Mouse (Mus musculus) stomach, embryonic 16.5 days (tissue): ENCODE data around the gene Rora. TPM values are rescaled to one million over a fixed set of nuclear protein-coding genes. Genes with fewer than 3 reads are reported as not detected.

Source experiments
- ATAC-seq: fragments of 200-750 bp; cut with Nextera tagmentation; 2 replicates; pipeline ENCODE4 v1.8.0; 2017; ENCODE audit warnings: moderate number of reproducible peaks, moderate TSS enrichment; ENCODE audit not compliant: insufficient read depth, low FRiP score
- H3K27ac ChIP-seq: fragments of 300-500 bp; sonication (generic); 2 replicates; pipeline ENCODE4 v1.5.1; 2014; ENCODE audit warnings: low read length
- H3K27me3 ChIP-seq: fragments of 300-500 bp; sonication (generic); 2 replicates; pipeline ENCODE4 v1.6.1; 2014; ENCODE audit warnings: low read length, control low read depth, mixed read lengths; ENCODE audit not compliant: control insufficient read depth, insufficient read depth
- H3K36me3 ChIP-seq: fragments of 300-500 bp; sonication (generic); 2 replicates; pipeline ENCODE4 v1.6.1; 2014; ENCODE audit warnings: low read length; ENCODE audit not compliant: control insufficient read depth, insufficient read depth
- H3K4me1 ChIP-seq: fragments of 300-500 bp; sonication (generic); 2 replicates; pipeline ENCODE4 v1.6.1; 2014; ENCODE audit warnings: low read length, control low read depth, mixed read lengths; ENCODE audit not compliant: control insufficient read depth, insufficient read depth
- H3K4me2 ChIP-seq: fragments of 300-500 bp; sonication (generic); 2 replicates; pipeline ENCODE4 v1.6.1; 2014; ENCODE audit warnings: low read depth, low read length, mixed read lengths
- H3K4me3 ChIP-seq: fragments of 300-500 bp; sonication (generic); replicated peaks from 2 replicates; pipeline ENCODE4 v1.5.1; 2014; ENCODE audit warnings: mild to moderate bottlenecking, low read length
- H3K9ac ChIP-seq: fragments of 300-500 bp; sonication (generic); 2 replicates; pipeline ENCODE4 v1.6.1; 2014; ENCODE audit warnings: low read length
- H3K9me3 ChIP-seq: fragments of 300-500 bp; sonication (generic); replicated peaks from 2 replicates; pipeline ENCODE4 v1.6.1; 2016; ENCODE audit warnings: low read length, control low read depth; ENCODE audit not compliant: control insufficient read depth
- WGBS: fragments of 180-500 bp; shearing (Covaris S2); extraction: QIAGEN DNeasy Blood & Tissue Kit; methylation state at CpG from one replicate; pipeline ENCODE4 v1.1.7; 2014; 5-methylcytosine and 5-hydroxymethylcytosine counted together
- polyA plus RNA-seq: library from polyadenylated mRNA; unstranded; fragments of >200 nt; fragmentation: Nextera tagmentation; extraction: Ambion mirVana; gene quantifications from 2 replicates; pipeline ENCODE4 v1.2.1, GENCODE M21; 2015

Gene Rora
- polyA plus RNA-seq, 1 experiment from 2014 or later = 8.4 TPM

GRCm38 (mm10) chr9:69110301-69110674 is 456.7 kb downstream of the Rora start:
- WGBS = 73% methylated on average over 5 of the region's 5 CpGs
- no peak for ATAC-seq
- no peaks in the 10 kb centered on the region; the same call in 1 of the 2 replicates for H3K4me1 ChIP-seq

GRCm38 (mm10) chr9:69110706-69111105 is 457.1 kb downstream of the Rora start:
- ATAC-seq = no peak
- no peaks in the 10 kb centered on the region for H3K27me3 ChIP-seq
- H3K9me3 ChIP-seq = no peaks in the 10 kb centered on the region
- H3K4me2 ChIP-seq = no peak overlapping the region
- H3K9ac ChIP-seq = no peak overlapping the region
- WGBS = 57% methylated on average over 6 of the region's 6 CpGs
- H3K36me3 ChIP-seq = no peaks in the 10 kb centered on the region
- H3K27ac ChIP-seq = no peak overlapping the region
- H3K4me3 ChIP-seq = no peak overlapping the region
- no peaks in the 10 kb centered on the region; the same call in 1 of the 2 replicates for H3K4me1 ChIP-seq

More at GRCm38 (mm10) chr9:69110301-69110674, 456.7 kb downstream of the Rora start:
- no peak overlapping the region for H3K9ac ChIP-seq
- H3K9me3 ChIP-seq = no peaks in the 10 kb centered on the region
- no peak overlapping the region for H3K4me2 ChIP-seq
- no peaks in the 10 kb centered on the region for H3K36me3 ChIP-seq
- H3K27me3 ChIP-seq = no peaks in the 10 kb centered on the region
- no peak overlapping the region for H3K27ac ChIP-seq
- H3K4me3 ChIP-seq = no peak overlapping the region

- Histone ChIP-seq H3K36me3 (no peaks in the 10 kb centered on the region), H3K4me1 (no peaks in the 10 kb centered on the region; the same call in 1 of the 2 replicates), H3K4me3 (no peak overlapping the region), H3K27ac (no peak overlapping the region), H3K4me2 (no peak overlapping the region), H3K9me3 (no peaks in the 10 kb centered on the region), H3K27me3 (no peaks in the 10 kb centered on the region), H3K9ac (no peak overlapping the region)
- 74% methylated on average over 6 of the region's 6 CpGs for WGBS
- ATAC-seq = no peak
Measured at GRCm38 (mm10) chr9:69111539-69111938, 458.0 kb downstream of the Rora start.

GRCm38 (mm10) chr9:69114429-69114984 is 460.9 kb downstream of the Rora start:
- H3K4me3 ChIP-seq = no peak overlapping the region
- no peak overlapping the region for H3K4me2 ChIP-seq
- H3K27me3 ChIP-seq = no peaks in the 10 kb centered on the region
- 29% methylated on average over 9 of the region's 9 CpGs for WGBS
- ATAC-seq = no peak
- H3K9ac ChIP-seq = no peak overlapping the region
- H3K27ac ChIP-seq = no peak overlapping the region
- H3K36me3 ChIP-seq = no peaks in the 10 kb centered on the region
- H3K9me3 ChIP-seq = no peaks in the 10 kb centered on the region
- no peaks in the 10 kb centered on the region; the same call in 1 of the 2 replicates for H3K4me1 ChIP-seq

- Histone ChIP-seq H3K27ac (no peak overlapping the region), H3K36me3 (no peaks in the 10 kb centered on the region), H3K4me2 (no peak overlapping the region), H3K27me3 (no peaks in the 10 kb centered on the region), H3K9me3 (no peaks in the 10 kb centered on the region), H3K4me3 (no peak overlapping the region), H3K4me1 (no peaks in the 10 kb centered on the region), H3K9ac (no peak overlapping the region)
- ATAC-seq = no peak
- 16% methylated on average over 2 of the region's 2 CpGs for WGBS
Measured at GRCm38 (mm10) chr9:69116740-69117139, 463.2 kb downstream of the Rora start.

- ATAC-seq = no peak
- Histone ChIP-seq H3K4me1 (peaks cover 3% of the 10 kb centered on the region; the same call in 1 of the 2 replicates), H3K27ac (no peak overlapping the region), H3K27me3 (no peaks in the 10 kb centered on the region), H3K36me3 (no peaks in the 10 kb centered on the region), H3K4me3 (no peak overlapping the region), H3K4me2 (no peak overlapping the region), H3K9me3 (no peaks in the 10 kb centered on the region), H3K9ac (no peak overlapping the region)
- 67% methylated on average over 12 of the region's 12 CpGs for WGBS
Measured at GRCm38 (mm10) chr9:69121117-69121740, 467.6 kb downstream of the Rora start.

GRCm38 (mm10) chr9:69125011-69125786 is 471.6 kb downstream of the Rora start:
- Histone ChIP-seq H3K4me1 (peaks cover 3% of the 10 kb centered on the region; the same call in 1 of the 2 replicates), H3K27ac (no peak overlapping the region), H3K27me3 (no peaks in the 10 kb centered on the region), H3K4me2 (peak overlapping the region; percentile 74), H3K9me3 (no peaks in the 10 kb centered on the region), H3K9ac (peak overlapping the region; percentile 56; the same call in 1 of the 2 replicates), H3K4me3 (peak overlapping the region; percentile 40), H3K36me3 (no peaks in the 10 kb centered on the region)
- ATAC-seq = peak; percentile 53; the same call in 1 of the 2 replicates
- WGBS = 3% methylated on average over 22 of the region's 22 CpGs

GRCm38 (mm10) chr9:69125787-69126161 is 472.2 kb downstream of the Rora start:
- Histone ChIP-seq H3K27me3 (no peaks in the 10 kb centered on the region), H3K4me1 (peaks cover 3% of the 10 kb centered on the region; the same call in 1 of the 2 replicates), H3K4me2 (peak overlapping the region; percentile 74), H3K4me3 (peak overlapping the region; percentile 40), H3K9ac (peak overlapping the region; percentile 56; the same call in 1 of the 2 replicates), H3K27ac (no peak overlapping the region), H3K36me3 (no peaks in the 10 kb centered on the region), H3K9me3 (no peaks in the 10 kb centered on the region)
- WGBS = 42% methylated on average over 7 of the region's 7 CpGs
- ATAC-seq = no peak

- Histone ChIP-seq H3K4me2 (no peak overlapping the region), H3K9ac (no peak overlapping the region), H3K27ac (no peak overlapping the region), H3K36me3 (no peaks in the 10 kb centered on the region), H3K9me3 (no peaks in the 10 kb centered on the region), H3K4me3 (no peak overlapping the region), H3K4me1 (peaks cover 3% of the 10 kb centered on the region; the same call in 1 of the 2 replicates), H3K27me3 (no peaks in the 10 kb centered on the region)
- 94% methylated on average over 2 of the region's 2 CpGs for WGBS
- ATAC-seq = no peak
Measured at GRCm38 (mm10) chr9:69126595-69126994, 473.0 kb downstream of the Rora start.
